Mouse (Mus musculus) megakaryocyte, embryonic 14.5 days (primary cell): ENCODE data around the gene Il4.

Source experiments
- FLI1 ChIP-seq: IDR thresholded peaks from 2 replicates; pipeline ENCODE4 v1.6.1; 2012; ENCODE audit warnings: low read length, inconsistent platforms, mixed read lengths
- GATA1 ChIP-seq: IDR thresholded peaks from 3 replicates; pipeline ENCODE4 v1.6.1; 2012; ENCODE audit warnings: mixed read lengths, low read length, inconsistent platforms, borderline replicate concordance

- TF ChIP-seq FLI1 (no peak), GATA1 (no peak)
Measured at GRCm38 (mm10) chr11:53632122-53632733, 13.8 kb upstream of the Il4 start.
